Mouse (Mus musculus): ENCODE measurements around the gene Olfr125. TPM values are rescaled to one million over a fixed set of nuclear protein-coding genes. Genes with fewer than 3 reads are reported as not detected.

Olfr125 gene
- not detected in 2 replicates for polyA plus RNA-seq (2015; fragmentation: Nextera tagmentation; extraction: Ambion mirVana)

DNA sequence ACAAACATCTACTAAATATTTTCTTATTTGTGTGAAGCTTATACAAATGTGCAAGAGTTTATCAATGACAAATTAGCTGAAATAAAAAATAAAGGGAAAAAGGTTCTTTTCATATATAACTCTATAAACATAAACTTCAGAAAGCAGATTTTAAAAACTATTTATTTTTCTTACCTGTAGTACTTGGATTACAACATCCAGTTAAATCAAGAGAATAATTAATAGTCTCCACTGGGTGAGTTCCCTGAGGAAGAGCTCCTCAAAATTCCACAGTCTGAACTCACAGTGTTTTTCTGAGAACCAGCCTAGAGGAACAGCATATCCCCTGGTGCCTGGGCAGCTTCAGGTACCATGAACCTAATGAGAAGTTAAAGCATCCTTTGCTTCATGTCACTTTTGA lies at the start of gene Olfr125:
Gene Olfr125 (plus strand): TSS at position 301 of the 400 bp plus-strand sequence.

DNA sequence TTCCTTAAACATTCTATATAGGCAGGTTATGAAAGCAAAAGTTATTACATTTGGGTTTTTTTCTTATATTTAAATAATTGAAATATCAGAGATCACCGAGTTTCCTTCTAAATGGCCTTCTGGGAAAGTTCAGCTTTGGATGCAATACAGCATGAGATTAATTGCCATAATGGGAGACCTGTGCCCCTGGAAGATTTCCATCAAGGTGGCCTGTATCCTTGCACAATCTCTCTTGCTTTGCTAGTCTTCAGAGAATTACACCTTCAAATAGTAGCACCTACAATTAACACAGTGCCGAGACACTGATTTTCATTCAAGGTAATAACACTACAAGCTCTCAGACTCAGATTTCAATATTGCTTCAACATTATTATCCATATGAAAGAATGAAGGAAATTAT lies 39.5 kb upstream of the Olfr125 start, which contains the start of gene Olfr123:
Gene Olfr123 (plus strand): TSS at position 301 of the 400 bp plus-strand sequence.

DNA sequence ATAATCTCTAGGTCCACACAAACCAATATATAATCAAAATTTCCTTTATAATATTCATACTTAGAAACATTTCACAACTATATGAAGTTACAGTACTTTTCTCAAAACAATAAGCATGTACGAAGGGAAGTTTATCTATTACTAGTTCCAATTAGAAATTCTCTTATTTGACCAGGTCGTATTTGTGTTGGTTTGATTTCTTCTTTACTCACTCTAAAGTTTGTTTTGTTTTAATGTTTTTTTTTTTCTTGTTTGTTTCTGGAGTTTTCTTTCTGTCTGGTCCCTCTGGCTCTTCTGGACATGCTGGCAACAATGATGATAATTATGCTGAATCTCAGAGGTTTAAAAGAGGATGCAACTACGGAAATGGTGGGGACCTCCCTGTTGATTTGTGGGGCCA lies 33.2 kb upstream of the Olfr125 start, which contains the start of gene Olfr124:
Gene Olfr124 (plus strand): TSS at position 301 of the 400 bp plus-strand sequence.

DNA sequence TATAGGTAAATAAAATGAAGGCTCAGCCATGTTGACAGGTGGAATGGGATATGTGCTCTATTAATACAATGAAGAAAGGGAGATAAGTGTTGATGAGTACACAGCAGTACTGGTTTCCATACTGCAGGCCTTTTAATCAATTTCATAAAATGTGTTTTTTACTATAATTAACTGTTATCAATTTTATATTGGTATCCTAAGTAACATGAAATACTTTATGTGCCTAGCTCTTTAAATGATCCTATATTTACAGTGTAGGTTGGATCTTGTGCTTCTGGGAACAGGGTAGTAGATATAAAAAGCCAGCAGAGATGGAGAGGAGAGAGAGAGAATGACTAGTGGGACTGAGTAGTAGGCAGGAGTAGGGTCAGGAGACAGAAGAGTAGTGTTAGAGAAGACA lies 14.4 kb downstream of the Olfr125 start, which contains the start of gene Olfr126:
Gene Olfr126 (plus strand): TSS at position 301 of the 400 bp plus-strand sequence.

Other genes starting within 250 kb of the Olfr125 start
- not detected in 2 replicates for gene Olfr114, start 240.2 kb upstream of the Olfr125 start, polyA plus RNA-seq (2015; fragmentation: Nextera tagmentation; extraction: Ambion mirVana)
- not detected in 2 replicates for gene Olfr115, start 205.8 kb upstream of the Olfr125 start, polyA plus RNA-seq (2015; fragmentation: Nextera tagmentation; extraction: Ambion mirVana)
- gene Olfr116, start 205.8 kb upstream of the Olfr125 start, polyA plus RNA-seq (2015; fragmentation: Nextera tagmentation; extraction: Ambion mirVana), result not detected in 2 replicates
- not detected in 2 replicates for gene Olfr117, start 169.2 kb upstream of the Olfr125 start, polyA plus RNA-seq (2015; fragmentation: Nextera tagmentation; extraction: Ambion mirVana)
- gene Olfr118, start 166.0 kb upstream of the Olfr125 start, polyA plus RNA-seq (2015; fragmentation: Nextera tagmentation; extraction: Ambion mirVana), result not detected in 2 replicates
- gene Olfr119, start 136.4 kb upstream of the Olfr125 start, polyA plus RNA-seq (2015; fragmentation: Nextera tagmentation; extraction: Ambion mirVana), result not detected in 2 replicates
- not detected in 2 replicates for gene Olfr120, start 111.1 kb upstream of the Olfr125 start, polyA plus RNA-seq (2015; fragmentation: Nextera tagmentation; extraction: Ambion mirVana)
- not detected in 2 replicates for gene Olfr121, start 84.1 kb upstream of the Olfr125 start, polyA plus RNA-seq (2015; fragmentation: Nextera tagmentation; extraction: Ambion mirVana)
- gene Olfr122, start 64.3 kb upstream of the Olfr125 start, polyA plus RNA-seq (2015; fragmentation: Nextera tagmentation; extraction: Ambion mirVana), result not detected in 2 replicates
- gene Olfr123, start 39.4 kb upstream of the Olfr125 start, polyA plus RNA-seq (2015; fragmentation: Nextera tagmentation; extraction: Ambion mirVana), result not detected in 2 replicates
- not detected in 2 replicates for gene Olfr124, start 33.1 kb upstream of the Olfr125 start, polyA plus RNA-seq (2015; fragmentation: Nextera tagmentation; extraction: Ambion mirVana)
- not detected in 2 replicates for gene Olfr126, start 14.5 kb downstream of the Olfr125 start, polyA plus RNA-seq (2015; fragmentation: Nextera tagmentation; extraction: Ambion mirVana)
- gene Olfr127, start 67.5 kb downstream of the Olfr125 start, polyA plus RNA-seq (2015; fragmentation: Nextera tagmentation; extraction: Ambion mirVana), result not detected in 2 replicates
- gene Olfr128, start 87.6 kb downstream of the Olfr125 start, polyA plus RNA-seq (2015; fragmentation: Nextera tagmentation; extraction: Ambion mirVana), result not detected in 2 replicates
- not detected in 2 replicates for gene Olfr761, start 120.1 kb downstream of the Olfr125 start, polyA plus RNA-seq (2015; fragmentation: Nextera tagmentation; extraction: Ambion mirVana)
- gene Olfr129, start 227.1 kb downstream of the Olfr125 start, polyA plus RNA-seq (2015; fragmentation: Nextera tagmentation; extraction: Ambion mirVana), result not detected in 2 replicates
- not detected in 2 replicates for gene Olfr130, start 231.0 kb downstream of the Olfr125 start, polyA plus RNA-seq (2015; fragmentation: Nextera tagmentation; extraction: Ambion mirVana)